Mouse (Mus musculus): ENCODE measurements at regions not wholly inside any gene's neighbourhood (a gene's known extent, or its start where the extent isn't known, plus 50 kb on each side); places are given as distances from the start of the nearest gene placed in this dataset.

DNA sequence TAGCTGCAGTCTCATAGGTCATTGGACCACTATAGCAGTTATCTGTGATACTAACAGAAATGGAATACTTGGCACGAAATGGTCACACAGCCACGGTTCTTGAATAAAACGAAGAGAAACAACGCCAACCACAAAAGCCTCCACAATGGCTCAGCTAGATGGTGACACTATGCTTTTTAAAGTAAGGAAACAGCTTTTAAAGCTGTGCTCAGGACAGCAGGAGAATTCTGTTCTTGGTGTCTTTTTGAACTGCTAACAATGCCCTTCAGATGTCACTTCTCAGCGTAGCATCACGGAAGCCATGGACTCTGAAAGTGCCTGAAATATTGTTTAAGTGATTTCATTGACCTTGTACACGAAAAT, 135.7 kb downstream of the Klhl25 start:
- no peak for TF ChIP-seq CTCF (conservative IDR thresholded peaks at IDR 0.05; ENCODE audit: insufficient read depth, insufficient read length, low read depth, low read length)
- no peak for TF ChIP-seq POLR2A (IDR thresholded peaks at IDR 0.05; ENCODE audit: low read depth, low read length)

Measured in kidney, adult 2 months (tissue).